Mouse (Mus musculus): ENCODE results near the gene Elmo1.

Elmo1 gene

DNA sequence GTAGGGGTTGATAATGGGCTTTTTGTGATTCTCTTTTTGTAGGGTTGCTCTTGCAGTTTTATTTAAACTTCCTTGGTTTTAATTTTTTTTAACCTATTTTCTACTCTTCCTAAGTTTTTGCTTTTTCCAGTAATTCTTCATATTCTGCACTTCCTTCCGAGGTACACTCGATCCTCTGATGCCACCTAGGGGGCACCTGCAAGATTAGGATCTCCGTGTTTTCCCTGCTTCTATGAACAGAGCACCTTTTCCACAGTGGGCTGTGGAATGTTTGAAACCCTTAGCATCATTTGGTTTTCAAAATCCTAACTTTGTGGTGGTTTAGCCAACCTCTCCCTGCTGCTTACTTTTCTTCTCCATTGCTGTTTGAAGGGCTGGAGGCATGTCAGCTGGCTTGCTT, 181.4 kb downstream of the Elmo1 start:
- peak; percentile 39 for DNase-seq (ENCODE audit: low spot score)

DNA sequence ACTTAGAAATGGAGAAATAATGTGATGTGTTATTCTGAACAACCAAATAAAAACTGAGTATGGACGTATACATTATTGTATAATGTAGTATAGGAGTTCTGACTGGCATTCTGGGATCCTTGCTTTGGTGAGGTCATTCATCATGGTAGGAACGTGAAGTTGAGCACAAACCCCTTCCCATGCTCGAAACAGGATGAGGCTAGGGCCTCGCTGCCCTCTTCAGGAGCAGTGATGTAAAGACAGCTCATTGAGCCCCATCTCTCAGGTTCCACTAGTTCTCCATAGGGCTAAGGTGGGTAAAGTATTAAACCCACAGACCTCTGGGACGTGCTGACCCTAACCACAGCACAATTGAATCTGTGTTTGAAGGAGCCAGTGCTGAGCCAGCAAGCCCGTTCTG, 182.2 kb downstream of the Elmo1 start:
- DNase-seq (ENCODE audit: low spot score), result peak; percentile 73

DNA sequence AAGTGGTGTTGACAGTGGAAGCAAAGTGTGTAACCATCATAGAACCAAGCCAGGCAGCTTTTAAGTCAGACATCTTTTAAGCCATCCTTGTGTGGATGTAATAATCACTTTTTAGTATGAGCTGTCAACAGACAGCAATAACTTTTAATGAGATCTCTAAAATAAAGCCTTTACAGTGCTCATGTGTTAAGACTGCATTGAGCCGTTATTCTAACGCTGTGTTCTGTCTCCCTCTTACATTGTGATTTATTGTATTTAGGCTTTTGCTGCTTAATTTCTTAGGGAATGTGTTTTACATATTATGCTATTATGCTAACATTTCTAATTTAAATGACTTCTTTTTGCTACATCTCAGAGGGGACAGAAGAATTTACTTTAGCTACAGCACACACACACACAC, 189.5 kb downstream of the Elmo1 start:
- no peak for DNase-seq (ENCODE audit: low spot score)

DNA sequence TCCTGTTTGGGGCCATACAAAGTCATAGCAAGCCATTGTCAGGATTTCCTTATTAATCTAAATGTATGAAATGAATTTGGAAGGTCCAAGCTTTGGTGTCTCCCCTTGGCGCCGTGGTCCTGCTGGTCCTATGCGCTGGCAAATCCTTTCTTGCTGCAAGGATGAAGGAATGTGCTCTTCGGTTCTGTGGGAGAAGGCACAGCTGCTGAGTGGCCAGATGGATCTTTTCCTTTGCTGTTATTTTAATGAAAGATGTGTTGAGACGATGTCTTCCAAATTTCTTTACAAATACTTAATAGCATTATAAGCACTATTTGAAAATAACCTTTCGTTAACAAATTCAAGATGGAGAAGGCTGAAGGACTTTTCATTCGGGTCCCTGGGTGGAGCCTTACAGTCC, 193.5 kb downstream of the Elmo1 start:
- DNase-seq (ENCODE audit: low spot score), result no peak

DNA sequence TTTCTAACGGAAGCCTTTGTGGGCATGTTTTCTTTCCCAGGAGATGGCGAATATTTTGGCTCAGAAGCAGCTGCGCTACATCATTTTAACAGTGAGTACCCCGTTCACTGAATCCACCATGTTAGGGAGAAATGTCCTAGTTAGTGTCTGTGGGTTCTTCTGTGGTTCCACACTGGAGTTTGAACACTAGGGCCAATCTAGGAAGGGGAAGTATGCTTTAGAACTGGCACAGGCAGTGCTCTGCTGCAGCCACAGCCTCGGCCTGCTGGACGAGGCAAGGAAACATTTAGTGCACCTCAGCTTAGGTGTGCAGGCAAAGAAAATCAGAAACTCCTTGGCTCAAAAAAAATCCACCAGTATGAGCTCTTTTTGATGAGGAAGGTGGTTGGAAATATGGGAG, 196.3 kb downstream of the Elmo1 start:
- no peak for DNase-seq (ENCODE audit: low spot score)

DNA sequence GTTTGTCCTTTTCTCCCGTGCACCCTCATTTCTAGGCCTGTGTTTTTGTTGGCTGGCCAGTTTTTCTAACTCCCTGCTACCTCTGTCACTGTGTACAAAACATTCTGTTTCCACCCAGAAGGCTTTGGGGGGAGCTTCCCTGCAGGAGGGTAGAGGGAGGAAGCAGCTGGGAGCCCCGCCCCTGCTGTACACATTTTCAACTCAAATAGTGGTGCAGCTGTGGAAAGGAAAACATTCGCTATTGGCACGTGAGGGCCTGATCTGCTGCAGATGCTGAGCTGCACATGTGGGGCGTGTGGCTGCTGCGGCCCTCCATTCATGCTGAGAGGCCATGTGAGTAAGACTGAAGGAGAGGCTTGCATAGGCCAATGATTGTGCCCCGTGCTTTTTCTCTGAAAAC, 198.0 kb downstream of the Elmo1 start:
- peak; percentile 51 for DNase-seq (ENCODE audit: low spot score)

DNA sequence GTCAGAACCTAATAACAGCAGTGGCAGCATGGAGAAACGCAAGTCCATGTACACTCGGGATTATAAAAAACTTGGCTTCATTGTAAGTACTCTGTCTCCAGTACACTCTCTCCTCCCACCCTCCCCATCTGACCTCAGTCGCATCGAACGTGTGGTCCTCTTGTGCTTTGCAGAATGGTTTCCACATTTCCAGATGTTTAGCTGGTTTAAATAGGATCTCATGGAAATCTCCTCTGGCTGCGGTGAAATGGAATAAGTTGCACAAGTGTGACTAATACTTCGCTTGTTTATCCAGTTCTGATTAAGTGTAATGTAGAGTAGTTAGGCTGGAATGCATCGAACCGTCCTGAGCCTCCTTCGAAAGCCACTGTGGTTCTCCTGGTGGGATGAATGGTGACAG, 200.0 kb downstream of the Elmo1 start:
- DNase-seq (ENCODE audit: low spot score), result no peak

DNA sequence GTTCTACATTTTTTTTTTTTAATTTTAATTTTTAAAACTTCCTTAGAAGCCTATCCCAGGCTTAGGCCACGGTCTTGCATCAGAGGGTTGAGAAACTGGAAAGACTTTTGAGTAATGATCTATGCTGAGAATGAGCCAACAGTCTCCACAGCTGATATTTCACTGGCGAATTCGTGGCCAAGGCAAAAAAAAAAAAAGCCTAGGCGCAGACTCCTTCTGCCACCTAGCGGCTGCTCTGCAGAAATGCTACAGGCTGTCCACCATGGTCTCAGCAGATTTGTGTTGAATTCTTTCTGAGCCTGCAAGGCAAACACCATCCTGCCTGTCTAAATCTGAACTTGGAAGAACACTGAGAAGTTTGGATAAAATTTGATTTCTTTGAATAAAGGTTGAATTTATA, 202.0 kb downstream of the Elmo1 start:
- DNase-seq (ENCODE audit: low spot score), result peak; percentile 67

DNA sequence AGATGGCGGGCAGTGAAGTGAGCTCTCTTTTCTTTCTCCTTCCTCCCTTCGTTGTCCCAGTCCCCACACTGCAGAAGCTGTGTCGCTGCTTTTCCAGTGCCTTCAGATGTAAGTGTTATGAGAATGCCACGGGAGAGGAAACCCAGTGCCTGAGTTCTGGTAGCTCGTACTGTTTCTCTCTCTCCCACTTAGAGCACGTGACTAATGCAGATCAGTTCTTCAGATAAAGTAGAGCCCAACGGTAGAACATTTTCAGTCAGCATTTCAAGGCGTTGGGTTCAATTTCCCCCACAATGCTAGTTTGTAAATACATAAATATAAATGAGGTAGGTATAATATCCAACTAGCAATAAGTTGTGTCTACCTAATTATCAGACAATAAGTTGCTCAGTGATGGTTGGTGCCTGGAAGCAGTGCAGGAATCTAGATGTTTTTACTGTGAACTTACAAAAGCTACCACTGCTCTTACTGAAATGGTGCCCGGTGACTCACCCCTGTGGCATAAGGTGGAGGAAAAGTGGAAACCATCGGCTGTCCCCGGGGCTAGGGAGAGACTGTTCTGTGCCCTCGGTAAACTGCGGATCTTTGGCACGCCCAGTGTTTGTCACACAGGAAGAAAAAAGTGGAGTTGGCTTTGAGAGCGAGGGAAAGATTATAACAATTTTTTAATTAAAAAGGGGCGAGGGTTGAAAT, 205.0 kb downstream of the Elmo1 start:
- DNase-seq (ENCODE audit: low spot score), result no peak

DNA sequence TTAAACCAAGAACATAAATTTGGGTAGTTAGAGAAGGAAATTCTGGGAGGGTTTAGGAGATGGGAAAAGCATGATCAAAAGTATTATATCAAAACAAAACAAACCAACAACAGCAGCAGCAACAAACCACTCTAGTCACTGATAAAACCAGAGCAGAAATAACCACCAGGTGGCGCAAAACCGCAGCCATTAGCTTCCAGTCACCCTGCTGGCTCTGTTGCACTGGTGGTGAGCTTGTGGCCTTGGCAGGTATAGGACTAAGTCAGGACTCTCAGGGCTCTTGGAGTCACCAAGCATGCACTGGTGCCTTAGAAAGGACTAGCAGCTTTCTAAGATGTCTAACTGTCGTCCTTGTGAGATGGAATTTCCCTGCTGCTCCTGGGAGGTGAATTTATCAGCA, 207.4 kb downstream of the Elmo1 start:
- peak; percentile 79 for DNase-seq (ENCODE audit: low spot score)

DNA sequence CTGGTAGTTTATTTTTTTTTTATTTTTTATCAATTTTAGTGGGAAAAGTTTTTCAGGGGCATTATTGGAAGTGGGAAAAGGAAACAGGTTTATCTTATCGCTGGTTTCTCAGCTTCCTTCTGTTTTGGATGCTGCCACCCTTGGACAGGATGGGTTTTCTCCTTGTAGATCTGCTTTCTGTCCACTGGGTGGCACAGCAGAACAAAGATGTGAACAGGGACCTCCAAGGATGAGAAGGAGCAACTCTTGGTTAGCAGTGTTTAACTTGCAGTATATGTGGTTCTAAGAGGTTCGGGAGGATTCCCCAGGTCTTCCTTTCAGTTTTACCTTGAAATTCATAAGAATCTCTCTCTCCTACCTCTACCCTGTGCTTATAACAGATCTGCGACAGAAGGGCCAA, 209.0 kb downstream of the Elmo1 start:
- DNase-seq (ENCODE audit: low spot score), result peak; percentile 74

DNA sequence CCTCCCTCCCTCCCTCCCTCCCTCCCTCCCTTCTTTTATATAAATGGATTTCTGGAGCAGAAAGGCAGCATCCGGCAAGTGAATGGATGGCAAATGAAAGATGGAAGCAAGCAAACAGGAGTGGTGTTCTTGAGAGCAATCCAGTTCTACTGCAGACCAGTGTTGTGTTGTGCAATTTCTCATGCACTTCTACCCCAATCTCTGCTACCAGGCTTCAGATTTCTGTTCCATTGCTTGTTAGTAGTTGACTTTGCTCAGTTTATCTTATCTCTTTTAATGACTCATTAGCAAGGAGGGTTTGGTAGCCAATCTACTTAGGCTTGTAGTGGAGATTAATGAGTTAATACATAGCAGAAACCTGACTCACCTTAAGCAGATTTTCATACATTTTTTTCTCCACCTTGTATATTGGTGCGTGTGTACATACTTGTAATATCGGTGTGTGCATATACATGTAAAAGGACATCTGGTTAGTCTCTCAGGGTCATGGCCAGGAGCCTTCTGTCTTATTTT, 209.7 kb downstream of the Elmo1 start:
- DNase-seq (ENCODE audit: low spot score), result no peak

DNA sequence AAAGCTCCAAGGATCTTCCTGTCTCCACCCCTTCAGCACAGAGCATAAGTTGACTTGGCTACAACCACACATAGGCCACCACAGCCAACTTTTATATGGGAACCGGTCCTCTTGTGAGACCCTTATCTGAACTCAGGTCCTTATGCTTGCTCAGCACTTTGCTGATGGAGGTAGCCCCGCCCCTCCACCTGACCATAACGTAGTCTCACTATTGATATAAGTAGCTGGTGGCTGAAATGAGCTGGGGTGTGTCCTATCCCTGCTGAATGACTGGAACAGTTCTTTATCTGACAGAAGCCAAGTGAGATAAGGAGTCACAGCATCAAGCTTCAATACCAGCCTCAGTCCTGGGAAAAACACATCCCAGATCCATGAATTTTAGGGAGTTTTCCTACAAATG, 210.2 kb downstream of the Elmo1 start:
- DNase-seq (ENCODE audit: low spot score), result no peak

DNA sequence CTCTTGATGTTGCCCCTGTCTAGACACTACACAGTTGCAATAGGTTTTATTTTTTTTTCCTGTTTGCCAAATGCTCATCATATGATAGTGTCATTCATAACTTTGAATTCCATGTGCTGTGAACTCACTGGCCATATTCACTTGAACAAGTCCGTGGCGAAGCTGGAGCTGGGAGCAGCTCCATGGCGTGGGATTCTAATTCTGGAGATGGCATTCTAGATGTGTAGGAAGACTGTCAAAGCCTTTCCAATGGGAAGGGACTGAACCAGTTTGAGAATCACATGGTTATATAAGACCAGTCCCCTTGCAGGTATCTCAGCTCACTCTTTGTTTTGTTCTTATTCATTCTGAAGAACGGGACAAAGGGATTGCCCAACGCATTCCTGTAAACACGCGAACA, 211.4 kb downstream of the Elmo1 start:
- no peak for DNase-seq (ENCODE audit: low spot score)

DNA sequence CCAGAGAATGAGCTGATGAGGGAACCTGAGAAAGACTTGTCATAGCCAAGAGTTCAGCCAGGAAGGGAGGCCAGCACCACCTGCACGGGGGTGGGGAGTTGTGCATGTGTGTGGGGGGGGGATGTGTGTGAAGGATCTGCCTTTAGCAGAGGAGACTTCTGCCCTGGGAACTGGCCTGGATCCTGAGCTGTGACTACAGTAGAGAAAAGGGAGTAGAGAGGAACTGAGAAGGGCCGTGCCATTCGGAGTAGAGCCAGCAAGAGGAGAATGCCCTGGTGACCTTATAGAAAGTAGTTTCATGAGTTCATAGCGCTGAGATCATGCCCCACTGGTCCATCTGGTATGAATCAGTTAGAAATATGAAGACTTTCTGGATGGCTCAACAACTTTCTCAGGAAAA, 215.2 kb downstream of the Elmo1 start:
- no peak for DNase-seq (ENCODE audit: low spot score)

DNA sequence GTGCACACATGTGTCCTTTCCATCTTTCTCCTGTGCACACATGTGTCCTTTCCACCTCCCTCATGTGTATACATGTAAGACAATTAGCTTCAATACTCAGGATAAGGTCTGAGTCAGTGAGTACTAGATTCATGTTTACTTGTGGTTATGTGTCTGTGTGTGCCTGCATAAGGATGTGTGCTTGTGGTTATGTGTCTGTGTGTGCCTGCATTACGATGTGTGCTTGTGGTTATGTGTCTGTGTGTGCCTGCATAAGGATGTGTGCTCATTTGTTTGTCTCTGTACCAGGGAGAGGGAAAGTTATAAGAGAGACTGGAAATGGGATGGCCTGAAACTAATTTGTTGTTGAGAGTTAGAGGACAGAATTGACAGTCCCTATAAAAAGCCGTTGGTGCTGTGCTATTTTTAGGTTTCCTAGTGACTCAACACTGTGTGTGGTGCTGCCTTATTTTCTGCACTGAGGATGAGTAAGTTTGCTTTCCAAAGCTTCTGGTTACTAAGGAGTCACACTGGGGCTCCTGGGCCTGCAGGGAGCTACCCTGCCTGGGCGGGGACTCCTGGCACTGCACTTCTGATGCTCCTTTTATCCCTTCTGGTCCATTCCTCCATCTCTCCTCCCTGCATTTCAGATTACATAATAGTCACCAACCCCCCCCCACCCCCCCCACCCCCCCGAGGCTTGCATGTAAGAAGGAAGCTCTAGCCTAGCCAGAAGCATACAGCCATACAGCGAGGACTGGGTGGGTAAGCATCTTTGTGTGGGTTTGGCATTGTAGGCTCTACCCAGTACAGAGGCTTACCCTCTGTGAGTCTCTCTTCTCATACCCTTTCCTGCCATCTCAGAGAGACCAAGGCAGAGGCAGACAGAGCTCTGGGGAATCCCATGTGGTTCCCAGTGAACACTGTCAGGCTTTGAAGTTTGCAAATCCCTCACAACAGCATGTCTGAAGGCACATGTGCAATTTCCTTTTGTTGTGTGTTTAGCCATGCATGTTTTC, 216.1 kb downstream of the Elmo1 start:
- no peak for DNase-seq (ENCODE audit: low spot score)

DNA sequence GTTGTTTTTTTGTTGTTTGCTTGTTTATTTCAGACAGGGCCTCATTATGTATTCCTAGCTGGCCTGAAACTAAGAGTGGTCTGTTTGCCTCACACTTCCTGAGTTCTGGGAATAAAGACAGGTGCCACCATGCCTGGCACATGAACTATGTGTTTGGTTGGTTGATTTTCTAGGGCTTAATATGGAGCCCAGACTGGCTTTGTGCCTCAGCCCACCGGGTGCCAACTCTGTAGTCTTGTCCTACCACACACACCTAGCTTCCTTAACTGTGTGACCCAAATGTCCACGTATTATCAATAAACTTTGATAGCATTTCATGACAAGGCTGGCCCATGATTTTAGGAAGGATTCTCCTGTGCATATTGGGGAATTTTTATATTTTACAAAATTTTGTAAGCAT, 217.0 kb downstream of the Elmo1 start:
- DNase-seq (ENCODE audit: low spot score), result no peak

DNA sequence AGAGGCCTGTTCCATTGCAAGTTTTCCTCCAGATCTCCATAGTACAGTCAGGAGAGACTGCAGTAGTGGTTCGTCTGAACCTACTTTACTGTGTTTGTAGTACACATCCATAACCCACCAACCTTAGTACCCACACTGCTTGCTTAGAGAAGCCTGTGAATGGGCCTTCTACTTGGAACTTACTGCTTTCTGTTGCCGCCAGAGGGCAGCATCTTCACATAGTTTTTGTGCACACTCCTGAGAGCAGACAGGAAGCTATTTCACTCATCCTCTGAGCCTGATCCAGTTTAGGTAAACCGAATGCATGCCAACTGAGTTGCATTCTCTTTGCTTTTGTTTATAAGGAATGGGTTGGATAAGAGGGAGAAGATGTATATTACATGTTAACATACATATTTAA, 221.2 kb downstream of the Elmo1 start:
- peak; percentile 87 for DNase-seq (ENCODE audit: low spot score)

DNA sequence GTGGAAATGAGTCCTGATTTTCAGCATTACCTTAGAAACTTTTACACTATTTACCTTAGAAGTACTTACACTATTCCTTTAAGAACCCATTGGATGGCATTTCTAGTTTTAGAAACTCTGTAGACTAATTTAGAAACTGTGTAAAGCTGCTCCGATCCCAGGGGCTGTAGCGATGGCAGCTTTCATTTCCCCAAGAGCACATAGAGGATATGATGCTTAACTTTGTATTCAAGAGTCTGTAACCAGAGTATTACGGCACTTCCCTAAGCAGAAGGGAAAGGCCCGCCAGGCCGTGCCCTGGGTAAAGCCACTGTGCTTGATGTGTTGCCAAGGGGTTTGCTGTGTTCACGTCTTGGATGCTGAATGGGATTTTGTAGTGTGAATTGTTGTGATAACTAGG, 222.9 kb downstream of the Elmo1 start:
- DNase-seq (ENCODE audit: low spot score), result no peak

DNA sequence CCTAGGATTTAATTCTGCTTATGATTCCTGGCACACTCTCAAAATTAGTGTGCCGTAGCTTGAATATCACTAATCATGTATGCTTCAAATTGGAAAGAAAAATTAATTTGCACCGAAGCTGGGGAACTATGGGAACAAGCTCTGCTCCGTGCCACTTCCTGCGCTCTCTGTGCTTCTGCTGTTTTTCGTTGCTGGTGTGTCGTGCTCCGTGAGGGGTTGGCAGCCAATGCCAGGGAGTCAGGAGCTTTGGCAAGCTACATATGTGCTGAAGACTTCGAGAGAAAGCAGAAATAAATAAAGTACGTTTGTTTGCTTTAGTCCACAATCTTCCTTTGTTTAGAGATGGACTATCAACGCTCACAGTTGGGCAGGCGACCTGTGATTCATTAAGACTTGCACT, 225.7 kb downstream of the Elmo1 start:
- no peak for DNase-seq (ENCODE audit: low spot score)

DNA sequence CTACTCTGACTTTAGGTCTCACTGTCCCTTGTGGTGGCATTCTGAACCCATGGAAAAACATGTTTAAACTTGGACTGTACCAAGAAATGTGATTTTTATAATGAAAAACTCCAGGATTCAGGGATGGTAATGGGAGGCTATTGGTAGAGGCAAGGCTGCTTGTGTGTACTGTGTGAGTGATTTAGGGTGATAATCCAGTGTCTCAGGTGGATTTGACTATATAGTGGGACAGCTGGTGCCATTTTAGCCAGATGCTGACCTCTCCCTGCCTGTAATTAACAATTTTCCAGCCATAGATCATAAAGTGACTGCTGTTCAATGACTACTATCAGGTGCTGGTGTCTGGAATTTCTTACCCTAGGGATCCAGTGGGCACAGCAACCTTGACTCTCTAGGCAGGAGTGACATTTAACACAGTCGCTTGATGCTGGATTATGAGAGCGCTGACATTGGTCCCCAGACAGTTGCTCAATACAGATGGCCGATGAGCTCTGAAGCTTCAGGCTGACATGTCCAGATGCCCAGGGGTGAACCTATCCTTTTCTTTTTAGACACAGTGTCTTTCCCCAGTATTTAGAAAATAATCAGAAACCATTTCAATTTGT, 228.3 kb downstream of the Elmo1 start:
- no peak for DNase-seq (ENCODE audit: low spot score)

DNA sequence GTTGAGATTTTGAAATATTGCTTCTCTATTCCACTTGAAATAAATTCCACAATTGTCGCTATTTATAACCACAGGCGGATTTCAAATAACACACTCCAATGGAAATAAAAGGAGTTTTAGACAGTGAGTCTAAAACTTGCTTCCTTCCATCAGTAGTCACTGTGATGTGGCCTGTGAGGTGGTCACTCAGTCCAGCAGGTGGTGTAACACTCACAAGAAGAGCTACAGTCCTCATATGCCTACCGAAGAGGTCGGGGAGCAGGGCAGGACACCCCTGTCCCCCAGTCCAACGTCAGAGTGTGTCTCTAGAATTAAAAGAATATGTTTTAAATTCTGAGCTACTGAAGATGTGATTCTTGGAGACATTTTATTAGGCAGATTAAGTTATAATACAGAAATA, 229.8 kb downstream of the Elmo1 start:
- DNase-seq (ENCODE audit: low spot score), result no peak

DNA sequence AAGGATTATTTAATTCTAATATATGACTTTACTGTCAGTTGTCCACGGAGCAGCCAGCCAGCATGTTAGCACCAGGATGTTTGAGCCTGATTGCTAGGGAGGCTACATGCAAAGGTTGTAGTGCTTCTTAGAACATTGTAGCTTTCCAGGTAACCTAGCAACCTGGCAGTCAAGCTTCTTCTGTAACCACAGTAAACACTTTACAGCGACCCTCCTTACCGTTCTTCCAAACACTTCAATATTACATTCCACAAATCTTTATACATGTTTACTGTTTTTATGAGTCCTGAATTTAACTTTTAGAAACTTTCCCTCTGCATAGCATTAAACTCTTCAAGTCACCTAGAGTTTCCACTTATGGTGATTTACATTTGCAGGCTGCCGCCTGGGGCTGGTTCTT, 233.1 kb downstream of the Elmo1 start:
- no peak for DNase-seq (ENCODE audit: low spot score)
